Mouse (Mus musculus) stomach, embryonic 15.5 days (tissue): ENCODE data around the gene Kremen1. TPM values are rescaled to one million over a fixed set of nuclear protein-coding genes. Genes with fewer than 3 reads are reported as not detected.

Source experiments
- ATAC-seq: fragments of 200-750 bp; cut with Nextera tagmentation; 2 replicates; pipeline ENCODE4 v1.8.0; 2017; ENCODE audit warnings: low read depth, moderate number of reproducible peaks, moderate TSS enrichment; ENCODE audit not compliant: insufficient read depth, low FRiP score
- H3K27ac ChIP-seq: fragments of 300-500 bp; sonication (generic); 2 replicates; pipeline ENCODE4 v1.5.1; 2015; ENCODE audit warnings: mild to moderate bottlenecking, inconsistent platforms
- H3K27me3 ChIP-seq: fragments of 300-500 bp; sonication (generic); replicated peaks from 2 replicates; pipeline ENCODE4 v1.6.1; 2015; ENCODE audit warnings: inconsistent platforms
- H3K36me3 ChIP-seq: fragments of 300-500 bp; sonication (generic); 2 replicates; pipeline ENCODE4 v1.6.1; 2015; ENCODE audit warnings: inconsistent platforms
- H3K4me1 ChIP-seq: fragments of 300-500 bp; sonication (generic); 2 replicates; pipeline ENCODE4 v1.6.1; 2015; ENCODE audit warnings: inconsistent platforms
- H3K4me2 ChIP-seq: fragments of 300-500 bp; sonication (generic); 2 replicates; pipeline ENCODE4 v1.6.1; 2015; ENCODE audit warnings: mild to moderate bottlenecking, inconsistent platforms
- H3K4me3 ChIP-seq: fragments of 300-500 bp; sonication (generic); replicated peaks from 2 replicates; pipeline ENCODE4 v1.5.1; 2015; ENCODE audit warnings: inconsistent platforms
- H3K9ac ChIP-seq: fragments of 300-500 bp; sonication (generic); 2 replicates; pipeline ENCODE4 v1.6.1; 2015; ENCODE audit warnings: inconsistent platforms
- H3K9me3 ChIP-seq: fragments of 300-500 bp; sonication (generic); 2 replicates; pipeline ENCODE4 v1.6.1; 2016; ENCODE audit warnings: inconsistent platforms
- WGBS: fragments of 180-500 bp; shearing (Covaris S2); methylation state at CpG from one replicate; pipeline ENCODE4 v1.1.7; 2015; 5-methylcytosine and 5-hydroxymethylcytosine counted together
- polyA plus RNA-seq: library from polyadenylated mRNA; unstranded; fragments of >200 nt; fragmentation: Nextera tagmentation; extraction: Ambion mirVana; gene quantifications from 2 replicates; pipeline ENCODE4 v1.2.1, GENCODE M21; 2015

Kremen1 gene
- polyA plus RNA-seq, 1 experiment from 2014 or later, result 18.3 TPM

DNA sequence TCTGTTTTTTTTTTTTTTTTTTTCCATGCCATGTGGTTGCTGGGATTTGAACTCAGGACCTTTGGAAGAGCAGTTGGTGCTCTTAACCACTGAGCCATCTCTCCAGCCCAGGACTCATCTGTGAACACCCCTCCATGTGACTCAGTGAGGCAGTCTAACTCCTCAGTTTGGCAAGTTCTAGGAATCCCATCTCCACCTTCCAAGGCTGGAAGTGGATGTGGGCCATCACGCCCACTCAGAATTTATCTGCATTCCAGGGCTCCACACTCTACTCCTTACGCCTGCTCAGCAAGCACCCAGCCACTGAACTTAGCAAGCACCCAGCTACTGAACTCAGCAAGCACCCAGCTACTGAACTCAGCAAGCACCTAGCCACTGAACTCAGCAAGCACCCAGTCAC is 61.5 kb downstream of the Kremen1 start:
- H3K4me2 ChIP-seq, result no peak overlapping the region

DNA sequence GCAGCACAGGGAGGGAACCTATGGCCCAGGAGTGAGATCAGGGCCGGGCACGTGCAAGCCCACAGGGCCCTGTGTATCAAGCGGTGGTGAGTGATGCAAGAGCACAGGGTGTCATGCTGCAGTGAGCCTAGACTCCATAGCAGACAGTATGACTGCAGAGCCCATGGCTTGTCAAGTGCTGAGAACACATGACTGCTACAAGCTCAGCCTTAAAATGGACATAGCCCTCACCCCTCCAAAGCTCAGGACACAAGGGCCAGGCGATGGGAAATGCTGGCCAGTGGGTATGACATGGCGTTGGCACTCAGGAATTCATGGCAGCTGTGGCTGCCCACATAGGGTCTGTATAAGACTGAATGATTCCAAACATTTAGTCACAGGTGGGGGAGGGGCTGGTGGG is 64.3 kb downstream of the Kremen1 start:
- H3K4me3 ChIP-seq, result no peak overlapping the region
- 88% methylated on average over 5 of the region's 5 CpGs for WGBS
- H3K9ac ChIP-seq, result no peak overlapping the region
- no peaks in the 10 kb centered on the region for H3K9me3 ChIP-seq
- no peak for ATAC-seq
- no peaks in the 10 kb centered on the region for H3K27me3 ChIP-seq
- H3K36me3 ChIP-seq, result peaks cover 15% of the 10 kb centered on the region
- H3K4me2 ChIP-seq, result no peak overlapping the region
- no peak overlapping the region for H3K27ac ChIP-seq
- H3K4me1 ChIP-seq, result peaks cover 10% of the 10 kb centered on the region; the same call in 1 of the 2 replicates

More for the DNA sequence above, 61.5 kb downstream of the Kremen1 start:
- Histone ChIP-seq H3K4me3 (no peak overlapping the region), H3K9ac (no peak overlapping the region), H3K4me1 (no peaks in the 10 kb centered on the region), H3K36me3 (peaks cover 15% of the 10 kb centered on the region), H3K27me3 (no peaks in the 10 kb centered on the region), H3K9me3 (no peaks in the 10 kb centered on the region), H3K27ac (no peak overlapping the region)
- 89% methylated on average over 2 of the region's 2 CpGs for WGBS
- ATAC-seq, result no peak

DNA sequence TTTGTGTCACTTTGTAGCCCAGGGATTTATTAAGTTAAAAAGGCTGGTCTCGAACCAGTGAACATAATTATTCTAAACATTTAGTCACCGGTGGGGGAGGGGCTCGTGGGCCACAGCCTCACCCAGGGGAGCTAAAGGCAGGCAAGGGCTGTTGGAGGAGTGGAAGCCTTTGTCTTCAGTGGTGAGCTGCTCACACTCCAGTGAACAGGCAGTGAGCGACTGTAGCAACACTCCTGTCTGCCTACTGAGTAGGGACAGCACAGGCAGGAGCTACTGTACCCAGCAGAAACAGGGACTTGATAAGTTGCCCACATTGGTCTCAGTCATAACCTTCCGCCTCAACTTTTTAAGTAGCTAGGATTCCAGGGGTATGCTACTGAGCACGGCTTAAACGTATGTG is 64.8 kb downstream of the Kremen1 start:
- H3K36me3 ChIP-seq, result peaks cover 15% of the 10 kb centered on the region
- peaks cover 13% of the 10 kb centered on the region; the same call in 1 of the 2 replicates for H3K4me1 ChIP-seq
- no peak overlapping the region for H3K9ac ChIP-seq
- H3K27me3 ChIP-seq, result no peaks in the 10 kb centered on the region
- no peak overlapping the region for H3K4me3 ChIP-seq
- no peak for ATAC-seq
- no peak overlapping the region for H3K4me2 ChIP-seq
- no peak overlapping the region for H3K27ac ChIP-seq
- WGBS, result 74% methylated on average over 7 of the region's 7 CpGs
- no peaks in the 10 kb centered on the region for H3K9me3 ChIP-seq

DNA sequence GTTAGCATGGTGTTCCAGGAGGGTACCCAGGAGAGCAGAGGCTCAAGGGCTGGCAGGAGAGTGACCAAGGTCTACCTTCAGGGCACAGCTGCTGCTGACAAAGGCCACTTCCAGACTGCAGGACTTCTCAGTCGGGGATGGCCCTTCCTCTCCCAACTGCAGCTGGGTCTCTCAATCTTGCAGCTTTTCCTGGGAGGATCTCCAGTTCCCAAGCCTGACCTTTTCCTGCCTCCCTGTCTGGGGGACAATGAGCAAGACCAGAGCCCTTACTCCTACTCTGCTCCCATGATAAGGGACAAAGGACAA is 67.8 kb downstream of the Kremen1 start:
- WGBS, result 50% methylated on average over 1 of the region's 1 CpGs
- H3K4me1 ChIP-seq, result peaks cover 13% of the 10 kb centered on the region; the same call in 1 of the 2 replicates
- no peak overlapping the region for H3K4me3 ChIP-seq
- H3K36me3 ChIP-seq, result peaks cover 8% of the 10 kb centered on the region
- no peak overlapping the region for H3K27ac ChIP-seq
- no peaks in the 10 kb centered on the region for H3K9me3 ChIP-seq
- no peak overlapping the region for H3K9ac ChIP-seq
- no peak overlapping the region for H3K4me2 ChIP-seq
- no peaks in the 10 kb centered on the region for H3K27me3 ChIP-seq
- ATAC-seq, result no peak

DNA sequence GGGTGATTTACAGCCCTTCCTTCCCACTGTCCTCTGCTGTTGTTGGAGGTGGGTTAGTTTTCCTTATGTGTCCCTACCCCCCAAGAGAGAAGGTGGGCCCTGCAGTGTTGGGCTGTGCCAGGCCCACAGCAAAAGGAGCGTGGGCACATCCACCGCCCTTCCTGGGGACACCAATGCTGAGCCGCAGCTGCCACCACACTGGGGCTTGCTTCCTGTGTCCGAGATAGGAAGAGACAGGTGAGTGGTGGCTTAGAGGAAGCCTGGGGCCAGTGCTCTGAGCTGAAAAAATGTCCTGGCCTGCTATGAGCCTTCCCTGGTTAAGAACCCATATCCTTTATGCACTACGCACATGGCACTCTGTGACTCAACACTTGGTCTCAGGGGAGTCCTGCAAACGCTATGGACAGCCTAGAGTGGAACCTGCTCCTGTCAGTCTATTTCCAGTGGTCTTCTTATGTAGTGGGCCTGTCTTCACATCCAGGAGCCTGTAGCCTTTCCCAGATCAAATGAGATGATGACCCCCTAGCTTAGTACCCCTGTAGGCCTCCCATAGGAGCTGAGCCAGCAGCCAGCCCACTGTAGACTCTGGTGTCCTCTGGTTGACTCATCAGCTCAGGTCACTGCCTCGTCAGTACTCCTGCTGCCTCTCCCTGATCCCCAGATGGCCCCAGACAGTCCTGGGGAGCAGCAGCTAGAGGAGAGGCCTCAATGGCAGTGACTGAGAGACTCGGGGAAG is 68.3 kb downstream of the Kremen1 start:
- WGBS, result 76% methylated on average over 8 of the region's 8 CpGs
- Histone ChIP-seq H3K4me2 (no peak overlapping the region), H3K27ac (no peak overlapping the region), H3K27me3 (no peaks in the 10 kb centered on the region), H3K9me3 (no peaks in the 10 kb centered on the region), H3K9ac (no peak overlapping the region), H3K4me3 (no peak overlapping the region), H3K36me3 (peaks cover 5% of the 10 kb centered on the region), H3K4me1 (peaks cover 13% of the 10 kb centered on the region; the same call in 1 of the 2 replicates)
- no peak for ATAC-seq

DNA sequence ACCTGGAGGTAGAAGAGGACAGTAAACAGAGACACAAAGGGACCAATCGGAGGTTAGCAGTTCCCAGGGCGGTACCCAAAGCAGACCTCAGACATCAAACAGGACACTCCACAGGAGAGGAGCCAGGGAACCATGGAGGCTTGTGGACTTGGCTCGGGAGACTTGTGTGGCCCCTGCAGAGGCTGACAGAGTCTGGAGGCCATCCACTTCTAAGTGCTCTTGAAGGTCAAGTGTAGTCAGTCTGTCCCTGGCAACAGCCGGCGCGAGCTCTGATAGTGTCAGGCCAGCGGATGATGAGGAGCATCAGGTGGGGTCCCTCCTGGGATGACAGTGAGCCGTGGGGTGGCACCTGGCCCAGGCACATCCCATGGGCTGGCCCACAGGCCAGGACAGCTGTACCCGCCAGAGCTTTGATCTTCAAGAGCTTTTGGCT is 69.3 kb downstream of the Kremen1 start:
- Histone ChIP-seq H3K27me3 (no peaks in the 10 kb centered on the region), H3K27ac (no peak overlapping the region), H3K4me2 (no peak overlapping the region), H3K9me3 (no peaks in the 10 kb centered on the region), H3K4me1 (peaks cover 13% of the 10 kb centered on the region; the same call in 1 of the 2 replicates), H3K36me3 (peaks cover 4% of the 10 kb centered on the region), H3K4me3 (no peak overlapping the region), H3K9ac (no peak overlapping the region)
- 36% methylated on average over 9 of the region's 9 CpGs for WGBS
- ATAC-seq, result no peak; the same call in 1 of the 2 replicates

DNA sequence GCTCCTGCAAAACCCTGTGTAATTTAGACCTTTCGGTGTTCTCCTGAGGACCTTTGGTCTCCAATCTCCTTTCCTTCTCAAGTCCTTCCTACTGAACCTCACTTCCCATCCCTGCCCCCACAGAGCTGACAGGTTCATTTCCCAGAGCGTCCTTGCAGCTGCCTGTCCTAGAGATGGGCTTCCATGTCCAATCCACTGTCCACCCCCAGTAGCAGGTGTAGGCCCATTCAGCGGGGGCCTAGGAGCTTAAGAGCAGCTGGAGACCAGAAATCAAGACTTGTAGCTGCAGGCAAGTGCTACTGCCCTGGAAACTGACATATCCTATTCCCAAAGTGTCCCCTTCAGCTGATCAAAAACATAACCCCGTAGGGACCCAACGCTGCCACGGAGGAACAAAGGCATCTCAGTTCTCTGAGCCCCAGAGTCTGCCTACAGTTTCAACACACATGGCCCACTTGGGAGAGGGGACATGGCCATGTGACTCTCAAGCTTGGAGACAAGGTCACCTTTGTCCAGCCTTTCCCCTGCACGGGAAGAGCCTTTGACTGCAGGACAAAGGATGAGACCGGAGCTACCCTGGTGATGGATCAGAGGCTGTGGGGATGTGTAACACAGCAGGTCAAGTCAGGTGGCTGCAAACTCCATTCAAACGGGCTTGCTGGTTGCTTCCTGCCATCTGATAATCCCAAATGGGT is 72.0 kb downstream of the Kremen1 start:
- Histone ChIP-seq H3K4me2 (no peak overlapping the region), H3K4me3 (no peak overlapping the region), H3K27ac (no peak overlapping the region), H3K9ac (no peak overlapping the region), H3K9me3 (no peaks in the 10 kb centered on the region), H3K4me1 (peaks cover 18% of the 10 kb centered on the region), H3K27me3 (no peaks in the 10 kb centered on the region), H3K36me3 (no peaks in the 10 kb centered on the region; the same call in 1 of the 2 replicates)
- 68% methylated on average over 9 of the region's 9 CpGs for WGBS
- no peak for ATAC-seq

DNA sequence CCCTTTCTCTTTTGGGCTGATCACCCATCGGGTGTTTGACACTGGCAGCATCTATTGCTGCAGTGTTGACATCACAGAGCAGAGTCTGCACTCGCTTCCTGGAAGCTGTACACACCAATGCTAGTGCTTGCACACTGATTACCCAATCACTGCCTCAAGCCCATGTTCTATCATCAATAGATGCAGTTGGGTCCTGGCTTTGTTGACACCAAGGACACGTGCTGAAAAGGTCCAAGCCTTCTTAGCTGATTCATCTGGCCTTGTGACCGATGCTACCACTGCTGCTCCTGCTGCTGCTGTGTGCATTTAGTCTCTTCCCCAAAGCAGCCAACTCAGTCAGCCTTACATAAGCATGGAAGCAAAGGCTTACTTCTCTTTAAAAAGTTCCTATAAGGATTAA is 73.2 kb downstream of the Kremen1 start:
- no peaks in the 10 kb centered on the region for H3K9me3 ChIP-seq
- WGBS, result 87% methylated on average over 4 of the region's 4 CpGs
- H3K9ac ChIP-seq, result no peak overlapping the region
- no peak overlapping the region for H3K4me3 ChIP-seq
- H3K4me1 ChIP-seq, result peaks cover 18% of the 10 kb centered on the region
- no peak overlapping the region for H3K27ac ChIP-seq
- H3K36me3 ChIP-seq, result no peaks in the 10 kb centered on the region
- H3K27me3 ChIP-seq, result no peaks in the 10 kb centered on the region
- no peak overlapping the region for H3K4me2 ChIP-seq
- no peak for ATAC-seq

DNA sequence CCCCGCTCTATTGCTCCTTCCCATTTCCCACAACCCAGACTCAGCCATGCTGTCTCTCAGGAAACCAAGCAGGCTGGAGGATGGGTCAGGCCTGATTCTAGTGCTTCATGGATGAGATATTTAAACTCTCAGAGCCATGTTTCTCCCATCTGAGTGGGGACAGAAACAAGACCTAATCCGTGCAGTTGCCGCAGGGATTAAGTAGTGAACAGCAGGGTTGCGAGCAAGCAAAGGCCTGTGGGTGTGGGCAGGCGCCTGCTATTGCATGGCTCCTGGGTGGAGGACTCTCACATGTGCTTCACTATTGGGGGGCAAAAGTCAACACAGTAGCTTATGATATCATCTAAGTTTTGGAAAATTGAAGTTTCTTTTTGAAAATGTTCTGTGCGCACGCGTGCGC is 76.5 kb downstream of the Kremen1 start:
- H3K27ac ChIP-seq, result no peak overlapping the region
- H3K4me3 ChIP-seq, result no peak overlapping the region
- H3K4me1 ChIP-seq, result peaks cover 9% of the 10 kb centered on the region
- H3K9ac ChIP-seq, result no peak overlapping the region
- H3K36me3 ChIP-seq, result no peaks in the 10 kb centered on the region
- 84% methylated on average over 9 of the region's 9 CpGs for WGBS
- no peaks in the 10 kb centered on the region for H3K9me3 ChIP-seq
- H3K27me3 ChIP-seq, result no peaks in the 10 kb centered on the region
- ATAC-seq, result no peak
- H3K4me2 ChIP-seq, result no peak overlapping the region

DNA sequence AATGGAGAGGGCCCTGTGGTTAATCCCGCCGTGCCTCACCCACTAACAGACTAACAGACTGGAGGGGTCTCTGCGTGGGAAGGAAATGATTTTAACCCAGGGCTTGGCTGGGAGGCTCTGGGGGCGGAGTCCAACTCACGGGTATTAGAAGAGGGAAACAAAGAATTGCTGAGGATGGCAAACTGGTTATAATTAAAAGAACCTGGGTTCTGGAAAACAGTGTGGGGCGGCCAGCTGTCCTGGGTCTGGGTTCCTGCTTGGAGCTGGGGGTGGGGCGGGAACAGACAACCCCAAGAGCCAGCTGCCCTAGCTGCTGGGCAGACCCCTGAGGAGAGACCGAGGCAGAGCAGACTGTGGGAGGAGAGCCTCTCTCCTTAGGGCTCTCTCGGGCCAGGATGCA is 77.1 kb downstream of the Kremen1 start:
- WGBS, result 34% methylated on average over 9 of the region's 9 CpGs
- no peaks in the 10 kb centered on the region for H3K27me3 ChIP-seq

DNA sequence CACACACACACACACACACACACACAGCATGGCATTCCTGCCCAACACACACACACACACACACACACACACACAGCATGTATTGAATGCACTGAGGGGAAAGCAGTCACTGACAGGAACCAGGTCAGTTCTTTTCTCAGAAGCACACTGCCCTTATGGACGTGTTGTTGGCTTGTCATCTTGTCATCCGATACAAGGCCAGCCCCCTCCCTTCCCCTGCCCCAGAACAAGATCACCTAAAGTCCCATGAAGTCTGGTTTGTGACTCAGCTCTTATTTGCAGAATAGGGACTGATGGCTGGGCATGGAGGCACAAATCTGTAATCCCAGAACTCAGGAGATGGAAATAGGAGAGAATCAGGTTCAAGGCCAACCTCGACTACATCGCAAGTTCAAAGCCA is 78.5 kb downstream of the Kremen1 start:
- Histone ChIP-seq H3K36me3 (no peaks in the 10 kb centered on the region), H3K27me3 (no peaks in the 10 kb centered on the region), H3K9me3 (no peaks in the 10 kb centered on the region), H3K4me2 (no peak overlapping the region), H3K4me3 (no peak overlapping the region), H3K4me1 (peaks cover 9% of the 10 kb centered on the region), H3K27ac (no peak overlapping the region), H3K9ac (no peak overlapping the region)
- no peak for ATAC-seq
- 69% methylated on average over 4 of the region's 4 CpGs for WGBS

More for the DNA sequence above, 77.1 kb downstream of the Kremen1 start:
- no peak overlapping the region for H3K4me3 ChIP-seq
- H3K4me2 ChIP-seq, result no peak overlapping the region
- H3K9me3 ChIP-seq, result no peaks in the 10 kb centered on the region
- ATAC-seq, result no peak
- H3K36me3 ChIP-seq, result no peaks in the 10 kb centered on the region
- peaks cover 9% of the 10 kb centered on the region for H3K4me1 ChIP-seq
- no peak overlapping the region for H3K9ac ChIP-seq
- H3K27ac ChIP-seq, result no peak overlapping the region

DNA sequence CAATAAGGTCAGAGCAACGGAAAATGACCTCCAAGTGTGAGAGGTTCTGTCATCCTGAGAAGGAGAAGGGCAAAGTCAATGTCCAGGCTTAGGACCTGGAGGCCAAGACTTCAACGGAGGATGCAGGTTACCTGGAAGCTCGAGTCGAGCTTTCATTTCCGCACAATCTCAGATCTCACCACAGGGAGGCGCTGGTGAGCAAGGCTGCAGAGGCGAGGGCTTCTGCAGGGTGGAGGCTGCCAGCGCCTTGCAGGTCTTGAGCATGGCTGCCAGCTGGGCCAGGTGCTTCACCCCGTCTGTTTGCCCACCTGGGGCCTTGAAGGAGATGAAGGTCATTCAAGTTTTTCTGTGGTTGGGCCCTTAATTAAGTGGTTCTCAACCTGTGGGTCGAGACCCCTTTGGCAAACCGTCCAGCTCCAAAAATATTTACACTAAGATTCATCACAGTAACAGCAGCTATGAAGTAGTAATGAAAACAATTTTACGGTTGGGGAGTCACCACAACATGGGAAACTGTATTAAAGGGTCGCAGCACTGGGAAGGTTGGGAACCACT is 79.4 kb downstream of the Kremen1 start:
- no peaks in the 10 kb centered on the region for H3K9me3 ChIP-seq
- no peak overlapping the region for H3K9ac ChIP-seq
- no peaks in the 10 kb centered on the region for H3K27me3 ChIP-seq
- H3K4me1 ChIP-seq, result peaks cover 9% of the 10 kb centered on the region
- H3K27ac ChIP-seq, result no peak overlapping the region
- no peaks in the 10 kb centered on the region for H3K36me3 ChIP-seq
- WGBS, result 14% methylated on average over 13 of the region's 13 CpGs
- H3K4me3 ChIP-seq, result no peak overlapping the region
- ATAC-seq, result no peak
- no peak overlapping the region for H3K4me2 ChIP-seq
